Mouse (Mus musculus): ENCODE measurements at regions not wholly inside any gene's neighbourhood (a gene's known extent, or its start where the extent isn't known, plus 50 kb on each side); places are given as distances from the start of the nearest gene placed in this dataset.

DNA sequence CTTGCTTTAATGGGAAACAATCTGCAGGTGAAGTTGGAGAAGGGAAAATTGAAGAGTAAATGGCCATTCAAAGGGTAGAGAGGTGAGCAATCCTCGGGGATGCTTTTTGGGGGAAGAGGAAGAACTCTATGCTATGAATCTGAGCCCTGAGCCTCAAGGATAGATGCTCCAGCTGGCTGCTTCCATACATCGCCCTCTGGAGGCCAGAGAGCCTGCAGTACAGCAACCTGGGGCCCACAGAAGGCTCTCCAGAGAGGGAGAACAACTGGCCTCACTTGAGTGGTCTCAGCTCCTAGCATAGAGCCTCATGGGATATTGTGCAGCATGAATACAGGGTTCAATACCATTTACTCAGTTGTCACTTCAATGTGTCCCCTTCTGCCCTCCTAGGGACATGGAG is 69.6 kb upstream of the Pcbd1 start:
- H3K4me3 ChIP-seq (ENCODE audit: insufficient read depth, low read depth, low read length), result no peak overlapping the region
- no peak for DNase-seq (ENCODE audit: extremely low read depth, low read depth, low spot score)
- H3K36me3 ChIP-seq (ENCODE audit: control insufficient read depth, insufficient read depth, low read length), result no peaks in the 10 kb centered on the region
- no peaks in the 10 kb centered on the region for H3K4me1 ChIP-seq (ENCODE audit: control insufficient read depth, insufficient read depth, low read length)
- TF ChIP-seq CTCF (IDR thresholded peaks at IDR 0.05; ENCODE audit: low read depth, low read length) (0 out of 2 replicates have a peak, but pooled peaks have one; percentile 14), POLR2A (IDR thresholded peaks at IDR 0.05; ENCODE audit: extremely low read depth, insufficient read depth, low read length) (no peak)
- no peak overlapping the region for H3K27ac ChIP-seq (replicated peaks; ENCODE audit: insufficient read depth, low read depth, low read length)
- no peaks in the 10 kb centered on the region for H3K27me3 ChIP-seq (ENCODE audit: control insufficient read depth, insufficient read depth, low read length)
- no peaks in the 10 kb centered on the region for H3K79me2 ChIP-seq (ENCODE audit: control insufficient read depth, insufficient read depth, low read length)
- no peak overlapping the region for H3K9ac ChIP-seq (ENCODE audit: low read depth, low read length)
- WGBS, result 13% methylated on average over 2 of the region's 2 CpGs

DNA sequence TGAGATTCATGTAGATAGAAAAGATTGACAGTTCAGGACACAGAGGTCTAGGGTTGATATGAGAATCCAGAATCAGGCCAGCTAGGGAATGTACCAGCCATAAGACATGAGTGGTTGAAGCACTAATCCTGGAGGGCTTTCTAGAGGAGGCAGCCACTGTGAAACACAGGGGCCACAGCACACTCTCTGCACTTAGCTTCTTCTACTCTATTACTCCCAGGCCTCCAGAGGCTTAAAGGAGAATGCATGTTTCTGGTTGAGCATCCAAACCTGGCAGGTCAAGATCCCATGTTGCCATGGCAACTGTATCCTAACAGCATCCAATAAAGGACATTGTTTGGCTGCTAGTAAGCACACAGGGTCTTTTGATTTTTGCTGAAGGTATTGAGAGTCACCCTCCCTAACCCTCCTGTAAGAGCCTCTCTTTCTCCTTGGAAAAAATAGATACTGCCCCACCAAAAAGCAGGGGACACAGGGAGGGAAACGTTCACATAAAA is 76.9 kb upstream of the Pcbd1 start:
- TF ChIP-seq POLR2A (IDR thresholded peaks at IDR 0.05; ENCODE audit: extremely low read depth, insufficient read depth, low read length) (no peak), CTCF (IDR thresholded peaks at IDR 0.05; ENCODE audit: low read depth, low read length) (no peak)
- Histone ChIP-seq H3K36me3 (ENCODE audit: control insufficient read depth, insufficient read depth, low read length) (no peaks in the 10 kb centered on the region), H3K4me1 (ENCODE audit: control insufficient read depth, insufficient read depth, low read length) (no peaks in the 10 kb centered on the region), H3K27me3 (ENCODE audit: control insufficient read depth, insufficient read depth, low read length) (no peaks in the 10 kb centered on the region), H3K79me2 (ENCODE audit: control insufficient read depth, insufficient read depth, low read length) (no peaks in the 10 kb centered on the region), H3K4me3 (ENCODE audit: insufficient read depth, low read depth, low read length) (no peak overlapping the region), H3K9ac (ENCODE audit: low read depth, low read length) (no peak overlapping the region), H3K27ac (replicated peaks; ENCODE audit: insufficient read depth, low read depth, low read length) (no peak overlapping the region)
- WGBS, result 68% methylated on average over 1 of the region's 1 CpGs
- DNase-seq (ENCODE audit: extremely low read depth, low read depth, low spot score), result no peak

DNA sequence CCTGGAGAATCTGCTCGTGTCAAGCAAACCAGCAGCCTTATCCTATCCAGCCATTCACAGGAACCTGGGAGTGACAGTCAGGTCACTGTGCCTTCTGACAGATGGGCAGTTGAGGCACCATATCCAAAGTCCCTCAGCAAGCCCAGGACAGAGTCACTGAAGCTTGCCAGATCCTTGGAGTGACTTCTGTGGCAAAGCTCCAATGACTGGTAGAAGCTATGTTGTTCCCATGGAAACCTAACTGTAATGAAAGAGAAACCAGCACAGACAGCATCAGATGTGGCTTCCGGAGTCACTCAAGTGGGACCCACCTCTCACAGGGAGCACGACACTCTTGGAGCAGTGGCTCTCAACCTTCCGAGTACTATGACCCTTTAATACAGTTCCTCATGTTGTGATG is 78.4 kb upstream of the Pcbd1 start:
- no peaks in the 10 kb centered on the region for H3K79me2 ChIP-seq (ENCODE audit: control insufficient read depth, insufficient read depth, low read length)
- DNase-seq (ENCODE audit: extremely low read depth, low read depth, low spot score), result no peak
- no peaks in the 10 kb centered on the region for H3K36me3 ChIP-seq (ENCODE audit: control insufficient read depth, insufficient read depth, low read length)
- WGBS, result 67% methylated on average over 4 of the region's 4 CpGs
- H3K4me1 ChIP-seq (ENCODE audit: control insufficient read depth, insufficient read depth, low read length), result no peaks in the 10 kb centered on the region
- no peak overlapping the region for H3K4me3 ChIP-seq (ENCODE audit: insufficient read depth, low read depth, low read length)
- no peak overlapping the region for H3K27ac ChIP-seq (replicated peaks; ENCODE audit: insufficient read depth, low read depth, low read length)
- no peak overlapping the region for H3K9ac ChIP-seq (ENCODE audit: low read depth, low read length)
- no peaks in the 10 kb centered on the region for H3K27me3 ChIP-seq (ENCODE audit: control insufficient read depth, insufficient read depth, low read length)
- TF ChIP-seq POLR2A (IDR thresholded peaks at IDR 0.05; ENCODE audit: extremely low read depth, insufficient read depth, low read length), result no peak
- TF ChIP-seq CTCF (IDR thresholded peaks at IDR 0.05; ENCODE audit: low read depth, low read length), result no peak

DNA sequence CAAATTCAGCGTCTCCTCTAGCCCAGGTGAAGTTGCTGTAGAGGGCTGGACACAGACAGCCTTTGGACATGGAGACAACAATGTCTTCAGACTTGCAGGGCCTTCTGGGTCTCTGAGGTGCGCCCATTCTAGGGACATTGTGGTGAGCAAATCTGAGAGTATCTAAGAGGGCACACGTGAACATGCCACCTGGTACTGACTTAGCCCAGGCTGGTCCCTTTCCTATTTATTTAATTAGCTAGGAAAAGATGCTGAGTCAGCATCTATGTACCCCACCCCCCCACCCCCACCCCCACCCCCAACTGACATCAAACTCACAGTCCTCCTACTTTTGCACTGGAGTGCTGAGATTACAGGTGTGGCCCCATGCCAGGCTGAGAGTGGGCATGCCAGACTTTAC is 81.7 kb upstream of the Pcbd1 start:
- Histone ChIP-seq H3K79me2 (ENCODE audit: control insufficient read depth, insufficient read depth, low read length) (no peaks in the 10 kb centered on the region), H3K27ac (replicated peaks; ENCODE audit: insufficient read depth, low read depth, low read length) (no peak overlapping the region), H3K36me3 (ENCODE audit: control insufficient read depth, insufficient read depth, low read length) (no peaks in the 10 kb centered on the region), H3K4me1 (ENCODE audit: control insufficient read depth, insufficient read depth, low read length) (no peaks in the 10 kb centered on the region), H3K4me3 (ENCODE audit: insufficient read depth, low read depth, low read length) (no peak overlapping the region), H3K27me3 (ENCODE audit: control insufficient read depth, insufficient read depth, low read length) (no peaks in the 10 kb centered on the region), H3K9ac (ENCODE audit: low read depth, low read length) (no peak overlapping the region)
- WGBS, result 75% methylated on average over 3 of the region's 3 CpGs
- DNase-seq (ENCODE audit: extremely low read depth, low read depth, low spot score), result no peak
- no peak for TF ChIP-seq CTCF (IDR thresholded peaks at IDR 0.05; ENCODE audit: low read depth, low read length)
- TF ChIP-seq POLR2A (IDR thresholded peaks at IDR 0.05; ENCODE audit: extremely low read depth, insufficient read depth, low read length), result no peak

DNA sequence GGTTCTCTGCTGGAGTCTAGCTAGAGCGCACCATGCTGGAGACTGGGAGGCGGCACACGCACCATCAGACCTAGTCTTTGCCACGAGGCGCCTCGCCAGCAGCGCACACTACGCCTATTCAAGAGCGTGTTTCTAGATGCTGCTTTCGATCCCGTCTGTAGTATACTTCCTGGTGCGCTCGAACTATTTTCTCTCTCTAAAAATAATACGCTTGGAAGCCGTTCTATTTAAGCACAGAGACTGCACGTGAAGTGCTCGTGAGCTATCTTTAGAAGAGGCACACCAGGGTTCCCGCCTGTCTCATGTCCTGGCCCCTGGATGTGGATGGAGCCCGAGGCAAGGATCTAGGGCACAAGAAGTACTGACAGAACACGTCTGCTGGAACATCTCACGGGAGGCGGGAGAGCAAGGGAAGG is 87.4 kb upstream of the Pcbd1 start:
- Histone ChIP-seq H3K36me3 (ENCODE audit: control insufficient read depth, insufficient read depth, low read length) (no peaks in the 10 kb centered on the region), H3K4me1 (ENCODE audit: control insufficient read depth, insufficient read depth, low read length) (no peaks in the 10 kb centered on the region), H3K27me3 (ENCODE audit: control insufficient read depth, insufficient read depth, low read length) (no peaks in the 10 kb centered on the region), H3K9ac (ENCODE audit: low read depth, low read length) (no peak overlapping the region), H3K79me2 (ENCODE audit: control insufficient read depth, insufficient read depth, low read length) (no peaks in the 10 kb centered on the region), H3K4me3 (ENCODE audit: insufficient read depth, low read depth, low read length) (no peak overlapping the region), H3K27ac (replicated peaks; ENCODE audit: insufficient read depth, low read depth, low read length) (no peak overlapping the region)
- 94% methylated on average over 22 of the region's 22 CpGs for WGBS
- no peak for DNase-seq (ENCODE audit: extremely low read depth, low read depth, low spot score)
- no peak for TF ChIP-seq CTCF (IDR thresholded peaks at IDR 0.05; ENCODE audit: low read depth, low read length)
- no peak for TF ChIP-seq POLR2A (IDR thresholded peaks at IDR 0.05; ENCODE audit: extremely low read depth, insufficient read depth, low read length)

DNA sequence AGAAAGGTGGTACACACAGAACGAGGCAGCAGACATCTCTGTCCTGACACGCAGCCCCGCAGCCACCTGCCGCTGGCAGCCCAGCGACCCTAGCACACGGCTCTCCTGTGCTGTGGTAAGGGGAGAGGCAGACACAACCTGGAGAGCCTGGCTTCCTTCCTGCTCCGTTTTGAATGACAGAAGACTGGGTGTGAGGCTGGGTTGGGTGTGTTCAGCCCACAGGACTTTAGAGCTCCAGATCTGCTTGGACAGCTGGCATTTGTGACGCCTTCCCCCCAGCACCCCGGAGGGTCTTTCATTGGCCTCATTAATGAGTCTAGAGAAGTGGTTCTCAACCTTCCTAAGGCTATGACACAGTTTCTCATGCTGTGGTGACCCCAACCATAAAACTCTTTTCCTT is 91.7 kb upstream of the Pcbd1 start:
- H3K27me3 ChIP-seq (ENCODE audit: control insufficient read depth, insufficient read depth, low read length), result no peaks in the 10 kb centered on the region
- H3K4me1 ChIP-seq (ENCODE audit: control insufficient read depth, insufficient read depth, low read length), result no peaks in the 10 kb centered on the region
- no peak for DNase-seq (ENCODE audit: extremely low read depth, low read depth, low spot score)
- H3K9ac ChIP-seq (ENCODE audit: low read depth, low read length), result no peak overlapping the region
- no peaks in the 10 kb centered on the region for H3K36me3 ChIP-seq (ENCODE audit: control insufficient read depth, insufficient read depth, low read length)
- H3K79me2 ChIP-seq (ENCODE audit: control insufficient read depth, insufficient read depth, low read length), result no peaks in the 10 kb centered on the region
- H3K27ac ChIP-seq (replicated peaks; ENCODE audit: insufficient read depth, low read depth, low read length), result no peak overlapping the region
- 73% methylated on average over 9 of the region's 9 CpGs for WGBS
- no peak for TF ChIP-seq CTCF (IDR thresholded peaks at IDR 0.05; ENCODE audit: low read depth, low read length)
- H3K4me3 ChIP-seq (ENCODE audit: insufficient read depth, low read depth, low read length), result no peak overlapping the region
